Mouse (Mus musculus) gastrocnemius, postnatal 4 days (tissue): ENCODE data around the gene Nup188. TPM values are rescaled to one million over a fixed set of nuclear protein-coding genes. Genes with fewer than 3 reads are reported as not detected.

Experiments
- DNase-seq, 2 experiments: peaks; one replicate each; pipeline ENCODE4 v3.0.0; 2021 to 2022; ENCODE audit warnings: low spot score in 2 of 2, mixed read lengths in 2 of 2
- microRNA-seq: library from miRNA; unstranded; fragments of <30 nt; microRNA quantifications from one replicate; pipeline ENCODE4 v1.2.0, GENCODE M21; 2021
- total RNA-seq, 2 experiments: library from RNA; stranded (reverse); gene quantifications; 2 replicates each; pipeline ENCODE4 v1.2.3; 2021

Gene Nup188
- total RNA-seq, 2 experiments from 2014 or later = 32.7 to 34.2 TPM

- no peak for DNase-seq
These were observed 94.6 kb downstream of the Nup188 start for GRCm38 (mm10) chr2:30380564-30381376.

- no peak for DNase-seq
These were observed 95.2 kb downstream of the Nup188 start for GRCm38 (mm10) chr2:30381377-30381725.

DNA sequence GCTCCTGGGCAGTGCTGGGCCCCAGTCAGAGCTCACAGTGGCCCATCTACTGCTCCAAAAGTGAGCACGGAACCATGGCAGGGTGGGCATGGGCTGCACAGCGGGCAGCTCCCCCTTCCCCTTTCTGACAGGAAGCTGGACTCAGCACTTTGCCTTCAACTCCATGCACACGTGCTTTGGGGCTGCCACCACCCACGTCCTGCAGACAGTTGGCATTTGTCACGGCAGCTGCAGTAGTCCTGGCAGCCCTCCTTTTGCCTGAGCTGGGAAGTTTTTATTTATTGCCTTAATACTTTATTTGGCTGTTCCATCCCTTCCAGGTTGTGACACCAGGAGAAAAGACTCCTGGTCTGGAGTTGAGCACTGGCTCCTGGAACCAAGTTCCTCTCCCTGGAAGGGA lies 98.6 kb downstream of the Nup188 start:
- no peak for DNase-seq

GRCm38 (mm10) chr2:30385591-30385990 lies 99.4 kb downstream of the Nup188 start:
- DNase-seq = no peak

DNA sequence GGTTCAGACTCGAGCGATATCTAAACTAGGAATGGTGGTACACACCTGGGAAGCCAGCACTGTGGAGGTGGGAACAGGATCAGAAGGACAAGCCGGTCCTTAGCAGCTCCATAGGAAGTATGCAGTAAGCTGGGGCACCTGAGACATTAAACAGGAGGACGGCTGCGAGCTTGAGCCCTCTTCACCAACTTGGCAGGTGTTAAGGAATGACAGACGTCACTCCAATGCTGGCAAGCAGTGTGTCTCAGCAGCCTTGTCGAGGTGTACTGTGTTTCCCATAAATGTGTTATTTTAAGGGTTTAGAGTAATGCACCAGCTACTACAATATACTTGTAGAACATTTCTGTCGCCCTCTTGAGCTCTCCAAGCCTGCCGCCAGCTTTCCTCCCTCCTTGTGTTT lies 100.7 kb downstream of the Nup188 start:
- no peak for DNase-seq

GRCm38 (mm10) chr2:30389000-30389399 lies 102.8 kb downstream of the Nup188 start:
- DNase-seq = no peak

GRCm38 (mm10) chr2:30392114-30392576 lies 105.9 kb downstream of the Nup188 start, which contains the start of gene Dolpp1:
TSS of gene Dolpp1 (plus strand) at chr2:30392254.
- peak; percentile 90 to 95 for DNase-seq

DNA sequence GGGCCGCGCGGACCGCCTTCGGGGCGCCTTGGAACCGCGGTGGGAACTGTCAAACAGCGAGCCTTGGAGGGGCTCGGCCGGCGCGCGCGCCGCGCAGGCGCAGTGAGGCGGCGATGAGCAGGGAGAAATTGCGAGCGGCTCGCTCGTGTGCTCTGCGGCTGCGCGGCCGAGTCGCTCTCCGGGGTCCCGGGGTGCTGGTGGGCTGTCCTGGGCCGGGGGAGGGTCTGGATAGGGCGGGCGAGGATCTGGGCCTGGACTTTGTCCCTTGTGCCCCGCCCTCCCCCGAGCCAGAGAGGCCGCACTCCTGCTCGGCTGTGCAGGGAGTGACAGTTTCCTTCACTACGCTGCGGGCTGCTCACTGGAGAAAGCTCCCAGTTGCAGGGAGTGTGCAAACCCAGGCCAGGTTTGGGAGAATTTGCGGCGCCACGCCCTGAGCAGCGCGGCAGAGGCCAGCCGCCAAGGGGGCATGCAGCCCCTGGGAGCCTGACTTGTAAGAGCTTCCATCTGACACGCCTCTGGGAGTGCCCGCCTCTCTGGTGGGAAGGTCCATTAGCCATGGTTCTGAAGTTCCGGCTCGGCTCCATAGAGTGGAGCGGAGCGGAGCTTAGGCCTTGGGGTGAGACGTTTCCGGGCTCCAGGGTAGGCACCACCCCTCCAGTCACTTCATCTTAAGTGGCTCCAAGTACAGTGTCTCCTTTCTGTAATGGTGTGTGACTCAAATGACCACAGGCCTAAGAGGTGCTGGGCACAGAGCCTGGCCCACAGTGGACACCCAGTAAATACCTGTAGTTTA lies 106.6 kb downstream of the Nup188 start:
- peak; percentile 73 to 87 for DNase-seq

- DNase-seq = no peak
These were observed 107.1 kb downstream of the Nup188 start for GRCm38 (mm10) chr2:30393370-30393656.

Small RNAs within 50 kb of the gene (microRNA-seq; reads per million reads assigned to microRNA genes)
- gene Gm47292 = not detected

Other genes with a start within 250 kb of the Nup188 start
- 10 to 100 TPM; 10.2 to 12.2 TPM for gene Wdr34, start 237.5 kb upstream of the Nup188 start, total RNA-seq
- 100 to 1,000 TPM; 155 to 163 TPM for gene Set, start 229.0 kb upstream of the Nup188 start, total RNA-seq
- gene Pkn3, start 208.7 kb upstream of the Nup188 start, total RNA-seq = 1 to 10 TPM; 8.0 to 9.6 TPM
- 1 to 10 TPM; 4.5 to 5.7 TPM for gene Zdhhc12, start 192.7 kb upstream of the Nup188 start, total RNA-seq
- 10 to 100 TPM; 24.6 to 27.1 TPM for gene Zer1, start 161.8 kb upstream of the Nup188 start, total RNA-seq
- 10 to 100 TPM; 24.7 to 26.2 TPM for gene Tbc1d13, start 152.7 kb upstream of the Nup188 start, total RNA-seq
- 10 to 100 TPM; 26.3 to 27.6 TPM for gene Endog, start 114.9 kb upstream of the Nup188 start, total RNA-seq
- 10 to 100 TPM; 11.9 to 13.6 TPM for gene Spout1, start 107.9 kb upstream of the Nup188 start, total RNA-seq
- gene Kyat1, start 80.5 kb upstream of the Nup188 start, total RNA-seq = 10 to 100 TPM; 11.9 to 12.7 TPM
- gene Lrrc8a, start 48.7 kb upstream of the Nup188 start, total RNA-seq = 10 to 100 TPM; 26.6 to 26.7 TPM
- gene Gm28035, start 45.8 kb upstream of the Nup188 start, total RNA-seq = 1 to 10 TPM; 1.0 to 1.3 TPM
- gene Phyhd1, start 20.2 kb upstream of the Nup188 start, total RNA-seq = 10 to 100 TPM; 16.7 to 19.3 TPM
- not detected for gene Gm28038, start 5.4 kb upstream of the Nup188 start, total RNA-seq
- 10 to 100 TPM; 21.3 to 21.5 TPM for gene Dolk, start 63 bp upstream of the Nup188 start, total RNA-seq
- 10 to 100 TPM; 53.6 to 63.6 TPM for gene Sh3glb2, start 72.9 kb downstream of the Nup188 start, total RNA-seq
- gene Miga2, start 77.8 kb downstream of the Nup188 start, total RNA-seq = 10 to 100 TPM; 33.2 to 37.5 TPM
- 10 to 100 TPM; 18.3 to 21.1 TPM for gene Dolpp1, start 105.9 kb downstream of the Nup188 start, total RNA-seq
- gene Crat, start 129.4 kb downstream of the Nup188 start, total RNA-seq = 100 to 1,000 TPM; 229 to 241 TPM
- 100 to 1,000 TPM; 122 to 132 TPM for gene Ptpa, start 129.6 kb downstream of the Nup188 start, total RNA-seq
- gene Ier5l, start 187.8 kb downstream of the Nup188 start, total RNA-seq = 1 to 10 TPM; 8.2 to 8.9 TPM